Mouse (Mus musculus): Measurements from ENCODE around the gene Npm3. TPM values are rescaled to one million over a fixed set of nuclear protein-coding genes. Genes with fewer than 3 reads are reported as not detected.
A peak's percentile ranks its signal among the peaks of the same experiment; 100 is the strongest.

The Npm3 gene
- polyA plus RNA-seq, 1 experiment from 2014 or later: 6.9 TPM

DNA sequence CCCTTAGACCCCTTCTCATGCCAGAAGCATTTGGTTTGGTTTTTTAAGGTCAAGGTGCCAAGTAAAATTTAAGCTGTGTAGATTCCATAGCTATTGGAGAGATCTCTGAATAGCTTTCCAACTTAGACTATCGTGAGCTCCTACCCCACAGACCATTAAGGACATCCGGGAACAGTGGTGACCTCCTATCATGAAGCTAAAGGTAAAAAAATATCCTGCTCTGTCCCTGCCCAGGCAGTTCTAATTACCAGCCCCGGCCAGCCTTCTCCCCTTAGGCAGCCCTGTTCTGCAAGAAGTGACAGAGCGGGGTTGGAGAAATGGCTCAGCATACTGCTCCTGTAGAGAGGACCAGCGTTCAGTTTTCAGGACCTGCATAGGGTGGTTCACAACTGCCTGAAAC is 10.9 kb downstream of the Npm3 start:
- no peak overlapping the region for H3K9ac ChIP-seq
- H3K4me2 ChIP-seq: no peak overlapping the region
- no peaks in the 10 kb centered on the region for H3K36me3 ChIP-seq (replicated peaks)
- H3K27ac ChIP-seq: no peak overlapping the region
- H3K27me3 ChIP-seq (replicated peaks): peaks cover 94% of the 10 kb centered on the region
- 53% methylated on average over 5 of the region's 5 CpGs for WGBS
- H3K4me1 ChIP-seq: peaks cover 40% of the 10 kb centered on the region
- no peaks in the 10 kb centered on the region for H3K9me3 ChIP-seq
- no peak for ATAC-seq (replicated peaks)
- H3K4me3 ChIP-seq: no peak overlapping the region

DNA sequence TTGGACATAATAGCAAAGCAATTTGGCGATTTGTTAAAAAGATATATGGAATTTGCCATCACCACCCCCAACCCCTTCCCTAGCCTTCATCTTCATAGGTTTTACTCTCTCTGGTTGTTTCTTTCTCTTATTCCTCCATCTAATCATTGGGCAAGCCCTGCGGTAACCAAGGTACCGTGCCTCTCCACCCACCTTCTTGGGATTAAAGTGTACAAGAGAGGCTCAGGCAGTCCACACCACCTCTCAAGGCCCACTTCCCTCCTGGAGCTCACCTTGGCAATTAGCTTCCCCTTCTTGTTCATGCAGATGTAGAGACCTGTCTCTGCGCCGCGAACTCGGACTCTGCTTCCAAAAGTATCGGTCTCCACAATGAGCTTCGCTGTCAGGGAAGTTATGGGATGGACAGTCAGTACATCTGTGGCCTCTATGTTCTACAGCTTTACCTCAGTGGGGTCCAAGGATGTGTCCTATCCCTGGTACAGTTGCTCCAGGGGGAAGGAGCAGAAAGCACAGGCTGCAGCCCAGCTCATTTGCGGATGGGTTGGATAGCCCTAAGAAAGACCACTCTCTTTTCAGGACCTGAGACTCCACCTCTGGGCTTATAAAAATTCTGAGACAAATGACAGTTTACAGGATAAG is 11.4 kb downstream of the Npm3 start:
- H3K36me3 ChIP-seq (replicated peaks): no peaks in the 10 kb centered on the region
- no peak overlapping the region for H3K27ac ChIP-seq
- no peak overlapping the region for H3K4me3 ChIP-seq
- no peaks in the 10 kb centered on the region for H3K9me3 ChIP-seq
- peaks cover 94% of the 10 kb centered on the region for H3K27me3 ChIP-seq (replicated peaks)
- no peak overlapping the region for H3K9ac ChIP-seq
- H3K4me2 ChIP-seq: no peak overlapping the region
- ATAC-seq (replicated peaks): no peak
- WGBS: 44% methylated on average over 10 of the region's 10 CpGs
- peaks cover 35% of the 10 kb centered on the region for H3K4me1 ChIP-seq

- H3K4me3 ChIP-seq: peak overlapping the region; percentile 28
- 0 out of 2 replicates have a peak overlapping the region, but pooled peaks have one; percentile 17 for H3K9ac ChIP-seq
- no peaks in the 10 kb centered on the region for H3K36me3 ChIP-seq (replicated peaks)
- H3K27ac ChIP-seq: no peak overlapping the region
- peak overlapping the region; percentile 66 for H3K4me2 ChIP-seq
- no peaks in the 10 kb centered on the region for H3K9me3 ChIP-seq
- H3K27me3 ChIP-seq (replicated peaks): peaks cover 96% of the 10 kb centered on the region
- peak; percentile 52 for ATAC-seq (replicated peaks)
- WGBS: 8% methylated on average over 23 of the region's 23 CpGs
- peaks cover 29% of the 10 kb centered on the region for H3K4me1 ChIP-seq
These were observed 12.1 kb downstream of the Npm3 start for GRCm38 (mm10) chr19:45737208-45737845.

DNA sequence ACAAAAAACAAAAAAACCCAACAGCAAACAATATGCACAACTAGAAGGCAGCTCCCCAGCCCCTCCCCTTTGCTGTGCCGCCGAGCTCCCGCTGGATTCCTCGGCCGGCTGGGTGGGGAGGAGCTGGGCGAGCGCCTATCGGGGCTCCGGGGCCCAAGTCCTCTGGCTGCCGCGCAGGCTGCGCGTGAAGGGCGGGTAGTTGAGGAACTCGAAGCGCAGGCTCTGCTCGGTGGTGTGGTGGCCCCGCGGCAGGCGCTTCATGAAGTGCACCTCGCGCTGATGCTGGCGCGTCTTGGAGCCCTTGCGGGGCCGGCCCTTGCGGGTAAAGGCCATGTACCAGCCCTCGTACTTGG is 12.6 kb downstream of the Npm3 start:
- no peaks in the 10 kb centered on the region for H3K9me3 ChIP-seq
- H3K27ac ChIP-seq: no peak overlapping the region
- H3K27me3 ChIP-seq (replicated peaks): peaks cover 95% of the 10 kb centered on the region
- peak overlapping the region; percentile 66 for H3K4me2 ChIP-seq
- WGBS: 1% methylated on average over 28 of the region's 28 CpGs
- ATAC-seq (replicated peaks): peak; percentile 67
- H3K36me3 ChIP-seq (replicated peaks): no peaks in the 10 kb centered on the region
- H3K4me3 ChIP-seq: peak overlapping the region; percentile 28
- H3K9ac ChIP-seq: 0 out of 2 replicates have a peak overlapping the region, but pooled peaks have one; percentile 17
- H3K4me1 ChIP-seq: peaks cover 24% of the 10 kb centered on the region

- H3K4me1 ChIP-seq: peaks cover 18% of the 10 kb centered on the region
- no peak for ATAC-seq (replicated peaks)
- WGBS: 38% methylated on average over 1 of the region's 1 CpGs
These were observed 13.2 kb downstream of the Npm3 start for GRCm38 (mm10) chr19:45736241-45736640.

DNA sequence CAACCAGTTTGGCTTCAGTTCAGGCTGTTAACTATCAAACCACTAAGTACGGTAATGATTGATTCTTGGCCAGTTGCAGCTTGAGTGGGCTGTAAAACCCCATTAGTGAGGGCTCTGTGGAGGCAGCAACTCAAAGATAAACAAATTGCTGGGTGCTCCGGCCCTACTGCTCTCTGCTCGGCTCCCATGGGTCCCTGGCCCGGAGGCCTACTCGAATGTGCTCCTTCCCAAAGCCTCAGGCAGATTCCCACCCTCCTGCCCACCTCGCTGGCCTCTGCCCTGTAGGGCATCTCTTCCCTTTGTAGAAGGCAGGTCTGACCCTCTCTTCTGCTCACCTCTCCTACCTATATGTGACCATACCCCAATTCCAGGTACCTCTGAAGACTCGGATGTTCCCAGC is 14.6 kb downstream of the Npm3 start:
- Histone ChIP-seq H3K4me3 (no peak overlapping the region), H3K27me3 (replicated peaks) (peaks cover 95% of the 10 kb centered on the region), H3K9me3 (no peaks in the 10 kb centered on the region), H3K9ac (no peak overlapping the region), H3K4me1 (peaks cover 17% of the 10 kb centered on the region), H3K27ac (no peak overlapping the region), H3K36me3 (replicated peaks) (no peaks in the 10 kb centered on the region), H3K4me2 (no peak overlapping the region)
- 43% methylated on average over 7 of the region's 7 CpGs for WGBS
- no peak for ATAC-seq (replicated peaks)

More at GRCm38 (mm10) chr19:45736241-45736640, 13.2 kb downstream of the Npm3 start:
- Histone ChIP-seq H3K27me3 (replicated peaks) (peaks cover 94% of the 10 kb centered on the region), H3K4me2 (no peak overlapping the region), H3K9me3 (no peaks in the 10 kb centered on the region), H3K4me3 (no peak overlapping the region), H3K36me3 (replicated peaks) (no peaks in the 10 kb centered on the region), H3K27ac (no peak overlapping the region), H3K9ac (no peak overlapping the region)

GRCm38 (mm10) chr19:45734191-45734590 is 15.2 kb downstream of the Npm3 start:
- no peaks in the 10 kb centered on the region for H3K36me3 ChIP-seq (replicated peaks)
- H3K4me3 ChIP-seq: no peak overlapping the region
- peaks cover 91% of the 10 kb centered on the region for H3K27me3 ChIP-seq (replicated peaks)
- H3K4me2 ChIP-seq: no peak overlapping the region
- H3K9ac ChIP-seq: no peak overlapping the region
- H3K4me1 ChIP-seq: peaks cover 17% of the 10 kb centered on the region
- WGBS: 75% methylated on average over 5 of the region's 5 CpGs
- H3K27ac ChIP-seq: no peak overlapping the region
- H3K9me3 ChIP-seq: no peaks in the 10 kb centered on the region
- no peak for ATAC-seq (replicated peaks)

DNA sequence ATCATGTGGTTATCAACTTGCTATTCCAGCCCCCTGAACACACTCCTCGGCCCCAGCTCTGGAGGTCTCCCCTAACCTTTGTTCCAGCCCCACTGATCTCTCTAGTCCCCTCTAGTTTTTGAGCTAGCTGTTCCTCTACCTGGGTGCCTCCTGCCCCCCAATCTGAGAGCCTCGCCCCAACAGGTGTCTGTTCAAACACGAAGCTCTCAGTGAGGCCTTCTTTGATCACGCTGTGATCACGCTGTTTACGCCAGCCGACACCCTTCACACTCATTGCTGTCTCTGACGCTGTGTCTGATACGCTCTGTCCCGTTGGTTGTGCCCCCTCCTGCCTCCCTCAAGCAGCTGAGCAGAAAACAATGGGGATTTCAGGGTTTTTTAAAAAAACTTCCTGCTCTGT is 15.8 kb downstream of the Npm3 start:
- H3K9ac ChIP-seq: no peak overlapping the region
- H3K27me3 ChIP-seq (replicated peaks): peaks cover 88% of the 10 kb centered on the region
- H3K27ac ChIP-seq: no peak overlapping the region
- no peaks in the 10 kb centered on the region for H3K36me3 ChIP-seq (replicated peaks)
- no peak for ATAC-seq (replicated peaks)
- H3K9me3 ChIP-seq: no peaks in the 10 kb centered on the region
- H3K4me1 ChIP-seq: peaks cover 17% of the 10 kb centered on the region
- 9% methylated on average over 10 of the region's 10 CpGs for WGBS
- H3K4me2 ChIP-seq: no peak overlapping the region
- no peak overlapping the region for H3K4me3 ChIP-seq

DNA sequence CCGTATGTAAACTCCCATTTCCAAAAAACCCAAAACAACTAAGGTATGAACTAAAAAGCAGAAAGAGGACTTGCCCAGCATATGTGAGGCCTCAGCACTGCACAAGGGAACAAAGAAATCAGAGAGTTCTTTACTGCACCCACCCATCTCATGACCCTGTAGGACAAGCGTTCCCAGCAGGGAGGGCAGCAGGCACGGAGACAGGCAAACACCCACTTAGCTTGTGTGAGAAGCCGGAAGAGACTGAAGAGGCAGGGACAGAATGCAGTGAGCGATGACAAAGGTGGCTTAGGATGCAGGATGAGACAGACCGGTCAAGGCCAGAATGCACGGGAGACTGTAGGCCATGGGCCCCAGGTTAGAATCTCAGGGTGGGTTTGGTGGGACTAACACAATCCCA is 17.7 kb downstream of the Npm3 start:
- ATAC-seq (replicated peaks): no peak
- Histone ChIP-seq H3K9me3 (no peaks in the 10 kb centered on the region), H3K27ac (no peak overlapping the region), H3K36me3 (replicated peaks) (no peaks in the 10 kb centered on the region), H3K4me2 (no peak overlapping the region), H3K9ac (no peak overlapping the region), H3K27me3 (replicated peaks) (peaks cover 84% of the 10 kb centered on the region), H3K4me3 (no peak overlapping the region), H3K4me1 (peaks cover 2% of the 10 kb centered on the region)
- 84% methylated on average over 7 of the region's 7 CpGs for WGBS

DNA sequence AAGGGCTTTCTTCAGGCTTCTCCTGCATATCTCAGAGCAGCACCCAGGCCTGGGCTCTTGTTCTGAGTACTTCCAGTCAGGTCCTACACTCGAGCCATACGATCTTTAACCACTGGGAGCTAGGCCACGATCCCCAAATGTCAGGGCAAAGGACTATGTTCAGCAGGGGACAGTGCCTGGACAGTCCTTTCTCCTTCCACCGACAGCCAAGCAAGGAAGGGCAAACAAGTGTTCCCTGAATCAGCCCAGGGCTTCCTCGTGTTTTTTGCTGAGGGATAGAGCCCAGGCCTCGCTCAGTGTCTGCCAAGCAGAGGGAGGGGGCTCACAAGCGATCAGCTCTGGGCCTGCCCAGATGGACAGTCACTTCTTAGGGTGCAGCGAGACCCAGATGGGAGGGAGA is 19.3 kb downstream of the Npm3 start:
- 71% methylated on average over 8 of the region's 8 CpGs for WGBS
- no peak overlapping the region for H3K4me3 ChIP-seq
- H3K4me2 ChIP-seq: no peak overlapping the region
- no peaks in the 10 kb centered on the region for H3K9me3 ChIP-seq
- 0 out of 2 replicates have a peak, but pooled peaks cover 2% of the 10 kb centered on the region for H3K4me1 ChIP-seq
- no peak overlapping the region for H3K9ac ChIP-seq
- no peak for ATAC-seq (replicated peaks)
- H3K36me3 ChIP-seq (replicated peaks): no peaks in the 10 kb centered on the region
- no peak overlapping the region for H3K27ac ChIP-seq
- peaks cover 81% of the 10 kb centered on the region for H3K27me3 ChIP-seq (replicated peaks)

DNA sequence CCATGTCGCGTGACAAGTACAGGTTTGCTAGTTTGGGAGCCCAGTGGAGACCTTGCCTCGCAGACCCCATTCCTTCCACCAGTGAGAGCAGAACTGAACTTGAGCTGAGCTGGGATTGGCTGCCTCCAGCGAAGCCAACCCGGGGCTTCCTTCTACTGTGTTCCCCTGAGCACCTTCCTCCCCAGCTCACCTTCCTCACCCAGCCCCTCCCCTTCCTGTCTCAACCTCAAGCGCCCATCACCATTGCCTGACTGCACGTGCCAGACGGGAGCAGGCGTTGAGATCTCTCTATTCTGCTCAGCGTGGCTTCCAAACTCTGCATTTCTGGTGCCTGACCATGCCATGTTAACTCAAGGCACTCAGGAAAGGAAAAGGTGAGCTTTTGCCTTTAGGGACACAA is 22.2 kb downstream of the Npm3 start:
- H3K9me3 ChIP-seq: no peaks in the 10 kb centered on the region
- no peak overlapping the region for H3K4me3 ChIP-seq
- H3K27ac ChIP-seq: no peak overlapping the region
- H3K4me2 ChIP-seq: no peak overlapping the region
- ATAC-seq (replicated peaks): no peak
- H3K27me3 ChIP-seq (replicated peaks): peaks cover 59% of the 10 kb centered on the region
- no peaks in the 10 kb centered on the region for H3K36me3 ChIP-seq (replicated peaks)
- 76% methylated on average over 10 of the region's 10 CpGs for WGBS
- no peak overlapping the region for H3K9ac ChIP-seq
- no peaks in the 10 kb centered on the region for H3K4me1 ChIP-seq

DNA sequence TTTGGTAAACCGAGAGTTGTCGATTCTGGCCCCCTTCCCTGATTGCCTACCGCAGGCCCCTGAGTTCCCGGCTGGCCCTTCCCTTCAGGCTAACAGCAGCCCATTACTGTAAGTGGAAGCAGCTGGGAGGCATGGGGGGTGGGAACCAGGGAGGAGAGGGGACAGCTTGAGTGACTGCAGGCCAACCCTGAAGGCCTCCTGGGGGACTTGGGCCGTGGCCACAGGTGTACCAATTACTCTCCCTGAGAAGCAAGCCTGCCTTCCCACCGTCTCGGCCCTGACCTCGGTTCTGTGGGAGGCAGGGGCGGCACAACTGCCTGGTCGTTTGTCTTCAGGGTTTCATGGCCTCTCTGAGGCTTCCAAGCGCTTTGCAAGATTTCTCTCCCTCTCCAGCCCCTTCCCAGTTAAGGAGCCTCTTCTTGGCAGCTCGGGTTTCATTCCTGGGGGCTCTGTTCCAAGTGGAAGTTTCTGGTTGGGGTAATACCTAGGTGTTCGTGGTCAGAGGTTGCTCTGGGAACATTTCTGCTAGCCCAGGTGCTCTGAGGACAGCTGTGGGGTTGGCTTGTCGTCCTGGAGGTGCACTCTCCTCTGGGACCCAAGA is 23.6 kb downstream of the Npm3 start:
- H3K9ac ChIP-seq: no peak overlapping the region
- no peak for ATAC-seq (replicated peaks)
- H3K4me3 ChIP-seq: no peak overlapping the region
- H3K27me3 ChIP-seq (replicated peaks): peaks cover 54% of the 10 kb centered on the region
- no peaks in the 10 kb centered on the region for H3K36me3 ChIP-seq (replicated peaks)
- no peak overlapping the region for H3K27ac ChIP-seq
- H3K4me1 ChIP-seq: no peaks in the 10 kb centered on the region
- no peaks in the 10 kb centered on the region for H3K9me3 ChIP-seq
- whole genome bisulfite sequencing: 52% methylated on average over 14 of the region's 14 CpGs
- H3K4me2 ChIP-seq: no peak overlapping the region

DNA sequence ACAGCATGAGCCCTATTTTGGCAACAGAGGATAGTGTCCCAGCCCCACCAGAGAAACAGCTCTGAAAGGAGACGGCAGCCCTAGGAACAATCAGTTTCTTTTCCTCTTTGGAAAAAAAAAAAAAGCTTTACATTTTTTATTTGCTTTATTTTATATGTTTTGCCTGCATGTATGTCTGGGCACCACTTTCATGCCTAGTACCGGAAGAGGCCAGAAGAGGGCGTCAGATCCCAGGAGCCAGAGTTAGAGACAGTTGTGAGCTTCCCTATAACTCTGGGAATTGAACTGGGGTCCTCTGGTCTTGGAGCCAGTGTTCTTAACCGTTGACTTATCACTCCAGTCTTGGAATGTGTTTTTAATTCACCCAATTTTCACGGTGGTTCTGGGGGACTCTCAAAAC is 27.2 kb downstream of the Npm3 start:
- H3K36me3 ChIP-seq (replicated peaks): no peaks in the 10 kb centered on the region
- no peaks in the 10 kb centered on the region for H3K9me3 ChIP-seq
- WGBS: 80% methylated on average over 5 of the region's 5 CpGs
- no peak overlapping the region for H3K4me3 ChIP-seq
- H3K27me3 ChIP-seq (replicated peaks): peaks cover 46% of the 10 kb centered on the region
- no peak overlapping the region for H3K4me2 ChIP-seq
- no peak overlapping the region for H3K27ac ChIP-seq
- no peak overlapping the region for H3K9ac ChIP-seq
- ATAC-seq (replicated peaks): no peak
- H3K4me1 ChIP-seq: peaks cover 14% of the 10 kb centered on the region

Measured in midbrain, embryonic 15.5 days (tissue).